Mouse (Mus musculus): ENCODE measurements at regions not wholly inside any gene's neighbourhood (a gene's known extent, or its start where the extent isn't known, plus 50 kb on each side); places are given as distances from the start of the nearest gene placed in this dataset.

GRCm38 (mm10) chr16:66257921-66258320 lies 442.9 kb downstream of the Vgll3 start:
- H3K4me1 ChIP-seq (ENCODE audit: control insufficient read depth, insufficient read depth, low read length) = no peaks in the 10 kb centered on the region
- H3K9me3 ChIP-seq (ENCODE audit: control insufficient read depth, low read length) = no peaks in the 10 kb centered on the region
- no peaks in the 10 kb centered on the region for H3K27me3 ChIP-seq (ENCODE audit: control insufficient read depth, insufficient read depth, low read length)
- no peak overlapping the region for H3K27ac ChIP-seq (replicated peaks; ENCODE audit: low read depth, low read length)
- no peak overlapping the region for H3K9ac ChIP-seq (replicated peaks; ENCODE audit: low read length)
- no peak overlapping the region for H3K4me2 ChIP-seq (ENCODE audit: low read length)
- ATAC-seq (ENCODE audit: low FRiP score, low TSS enrichment) (no peak), DNase-seq (peak; percentile 37)
- 76% methylated on average over 2 of the region's 2 CpGs for WGBS
- no peak overlapping the region for H3K4me3 ChIP-seq (replicated peaks; ENCODE audit: low read depth, low read length)
- H3K36me3 ChIP-seq (ENCODE audit: control insufficient read depth, insufficient read depth, low read length) = no peaks in the 10 kb centered on the region

- WGBS = 66% methylated on average over 4 of the region's 4 CpGs
- Histone ChIP-seq H3K9ac (replicated peaks; ENCODE audit: low read length) (no peak overlapping the region), H3K27me3 (ENCODE audit: control insufficient read depth, insufficient read depth, low read length) (no peaks in the 10 kb centered on the region), H3K4me3 (replicated peaks; ENCODE audit: low read depth, low read length) (no peak overlapping the region), H3K4me2 (ENCODE audit: low read length) (no peak overlapping the region), H3K27ac (replicated peaks; ENCODE audit: low read depth, low read length) (no peak overlapping the region), H3K4me1 (ENCODE audit: control insufficient read depth, insufficient read depth, low read length) (no peaks in the 10 kb centered on the region), H3K9me3 (ENCODE audit: control insufficient read depth, low read length) (no peaks in the 10 kb centered on the region), H3K36me3 (ENCODE audit: control insufficient read depth, insufficient read depth, low read length) (no peaks in the 10 kb centered on the region)
- DNase-seq (no peak), ATAC-seq (ENCODE audit: low FRiP score, low TSS enrichment) (no peak)
Observed at GRCm38 (mm10) chr16:66268987-66269386, 453.9 kb downstream of the Vgll3 start.

GRCm38 (mm10) chr16:66276635-66277034 lies 461.6 kb downstream of the Vgll3 start:
- ATAC-seq (ENCODE audit: low FRiP score, low TSS enrichment) (no peak), DNase-seq (no peak)
- no peaks in the 10 kb centered on the region for H3K27me3 ChIP-seq (ENCODE audit: control insufficient read depth, insufficient read depth, low read length)
- H3K27ac ChIP-seq (replicated peaks; ENCODE audit: low read depth, low read length) = no peak overlapping the region
- H3K4me1 ChIP-seq (ENCODE audit: control insufficient read depth, insufficient read depth, low read length) = no peaks in the 10 kb centered on the region
- no peaks in the 10 kb centered on the region for H3K9me3 ChIP-seq (ENCODE audit: control insufficient read depth, low read length)
- H3K36me3 ChIP-seq (ENCODE audit: control insufficient read depth, insufficient read depth, low read length) = no peaks in the 10 kb centered on the region
- no peak overlapping the region for H3K4me2 ChIP-seq (ENCODE audit: low read length)
- WGBS = 90% methylated on average over 2 of the region's 2 CpGs
- H3K4me3 ChIP-seq (replicated peaks; ENCODE audit: low read depth, low read length) = no peak overlapping the region
- no peak overlapping the region for H3K9ac ChIP-seq (replicated peaks; ENCODE audit: low read length)

Data from midbrain, embryonic 14.5 days (tissue).